Mouse (Mus musculus) E14TG2a.4 (cell line): Measurements from ENCODE around the gene Nxnl2.

ENCODE experiments used
- CTCF ChIP-seq: conservative IDR thresholded peaks from 2 replicates; pipeline ENCODE4 v1.5.1; 2014; ENCODE audit warnings: low read length
- NANOG ChIP-seq: IDR thresholded peaks from 2 replicates; pipeline ENCODE4 v1.6.1; 2014; ENCODE audit warnings: borderline replicate concordance, low read length, mixed read lengths
- POU5F1 ChIP-seq: IDR thresholded peaks from 2 replicates; pipeline ENCODE4 v1.6.1; 2014; ENCODE audit warnings: low read length, borderline replicate concordance

DNA sequence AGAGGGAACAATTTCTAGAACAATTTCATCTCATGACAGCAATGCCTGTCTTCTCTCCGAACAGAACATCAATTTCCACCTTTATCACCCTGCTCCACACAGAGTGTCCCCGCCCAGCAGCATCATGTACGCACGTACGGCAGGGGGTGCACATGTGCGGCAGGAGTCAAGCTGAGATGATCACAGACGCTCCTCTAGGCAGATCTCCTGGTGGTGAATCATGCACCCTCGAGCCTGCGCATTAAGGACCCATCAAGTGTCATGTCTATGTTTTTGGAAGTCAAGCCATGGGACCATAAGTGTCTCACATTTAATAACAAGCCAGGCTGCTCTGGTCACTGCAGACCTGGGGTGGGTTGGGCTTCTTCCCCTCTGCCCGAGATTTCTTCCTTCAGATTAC is 8.1 kb downstream of the Nxnl2 start:
- TF ChIP-seq CTCF: no peak
- TF ChIP-seq NANOG: no peak
- no peak for TF ChIP-seq POU5F1
